Mouse (Mus musculus) gastrocnemius, postnatal 36 days (tissue): ENCODE measurements around the gene Tap2. TPM values are rescaled to one million over a fixed set of nuclear protein-coding genes. Genes with fewer than 3 reads are reported as not detected.

Source experiments
- DNase-seq, 2 experiments: peaks; one replicate each; pipeline ENCODE4 v3.0.0; 2022
- intact Hi-C: fragments of 180-260 bp; cut with DNase I; formaldehyde crosslinking; loops from one replicate; pipeline ENCODE4 v1.15.1; 2025
- total RNA-seq, 2 experiments: library from RNA; stranded (reverse); gene quantifications; 2 replicates each; pipeline ENCODE4 v1.2.3; 2021

Tap2 gene
- total RNA-seq, 2 experiments from 2014 or later = 4.9 to 6.1 TPM

- intact Hi-C loops = no loop called here
- DNase-seq = no peak
These were observed 10.5 kb upstream of the Tap2 start for GRCm38 (mm10) chr17:34192852-34193251.

- intact Hi-C loops = no loop called here
These were observed 9.9 kb upstream of the Tap2 start for GRCm38 (mm10) chr17:34193468-34193867.

GRCm38 (mm10) chr17:34194723-34195122, 8.6 kb upstream of the Tap2 start:
- intact Hi-C loops = no loop called here
- no peak for DNase-seq

More at GRCm38 (mm10) chr17:34193468-34193867, 9.9 kb upstream of the Tap2 start:
- no peak for DNase-seq

- DNase-seq = no peak
- intact Hi-C loops = no loop called here
These were observed 6.8 kb upstream of the Tap2 start for GRCm38 (mm10) chr17:34196491-34196890.

- DNase-seq = peak; percentile 84 to 90
- intact Hi-C loops = no loop called here
These were observed 6.1 kb upstream of the Tap2 start, which contains the start of gene Psmb8 for GRCm38 (mm10) chr17:34196941-34197894. Psmb8 (plus strand) TSS chr17:34197721.

GRCm38 (mm10) chr17:34197904-34198520, 5.3 kb upstream of the Tap2 start:
- intact Hi-C loops = no loop called here
- DNase-seq = peak; percentile 25 to 47

- intact Hi-C loops = no loop called here
- no peak for DNase-seq
These were observed 4.8 kb upstream of the Tap2 start for GRCm38 (mm10) chr17:34198521-34198912.

- intact Hi-C loops = no loop called here
- DNase-seq = no peak
These were observed 4.2 kb upstream of the Tap2 start for GRCm38 (mm10) chr17:34199050-34199619.

- no peak for DNase-seq
- intact Hi-C loops = no loop called here
These were observed 3.3 kb upstream of the Tap2 start for GRCm38 (mm10) chr17:34200047-34200446.

- intact Hi-C loops = no loop called here
These were observed 2.4 kb upstream of the Tap2 start for GRCm38 (mm10) chr17:34200772-34201505.

GRCm38 (mm10) chr17:34201506-34202055, 1.7 kb upstream of the Tap2 start:
- intact Hi-C loops = no loop called here

More at GRCm38 (mm10) chr17:34200772-34201505, 2.4 kb upstream of the Tap2 start:
- no peak for DNase-seq

GRCm38 (mm10) chr17:34202760-34203442, 426 bp upstream of the Tap2 start:
- intact Hi-C loops = no loop called here

More at GRCm38 (mm10) chr17:34201506-34202055, 1.7 kb upstream of the Tap2 start:
- no peak for DNase-seq

GRCm38 (mm10) chr17:34204303-34205010, 1.1 kb downstream of the Tap2 start:
- peak; percentile 87 to 90 for DNase-seq
- intact Hi-C loops = loop anchor here (2.0 kb wide), 1 partner anchor 34 kb away; no protein-coding TSS in a partner anchor

More at GRCm38 (mm10) chr17:34202760-34203442, 426 bp upstream of the Tap2 start:
- DNase-seq = no peak

GRCm38 (mm10) chr17:34205021-34205745, 1.9 kb downstream of the Tap2 start:
- intact Hi-C loops = loop anchor here (2.0 kb wide), 1 partner anchor 34 kb away; no protein-coding TSS in a partner anchor
- DNase-seq = peak; percentile 51 to 53

- no peak for DNase-seq
- intact Hi-C loops = loop anchor here (2.0 kb wide), 1 partner anchor 35 kb away; no protein-coding TSS in a partner anchor
These were observed 2.4 kb downstream of the Tap2 start for GRCm38 (mm10) chr17:34205746-34206176.

- intact Hi-C loops = no loop called here
- no peak for DNase-seq
These were observed 3.4 kb downstream of the Tap2 start for GRCm38 (mm10) chr17:34206731-34207130.

- no peak for DNase-seq
- intact Hi-C loops = no loop called here
These were observed 4.1 kb downstream of the Tap2 start for GRCm38 (mm10) chr17:34207456-34207855.

- no peak for DNase-seq
- intact Hi-C loops = no loop called here
These were observed 4.5 kb downstream of the Tap2 start for GRCm38 (mm10) chr17:34207866-34208265.
